Mouse (Mus musculus) erythroblast, embryonic 14.5 days (primary cell): ENCODE measurements around the gene Prkag2.

ENCODE experiments used
- GATA1 ChIP-seq: IDR thresholded peaks from 2 replicates; pipeline ENCODE4 v1.6.1; 2012; ENCODE audit warnings: low read length, inconsistent platforms, mixed read lengths
- TAL1 ChIP-seq: IDR thresholded peaks from 3 replicates; pipeline ENCODE4 v1.6.1; 2012; ENCODE audit warnings: low read length, inconsistent platforms, mixed read lengths

- TF ChIP-seq GATA1, result no peak
- no peak for TF ChIP-seq TAL1
Observed at GRCm38 (mm10) chr5:24813946-24814345, 286.5 kb downstream of the Prkag2 start.
